Mouse (Mus musculus) gastrocnemius, postnatal 36 days (tissue): ENCODE measurements around the gene Krtap3-3. TPM values are rescaled to one million over a fixed set of nuclear protein-coding genes. Genes with fewer than 3 reads are reported as not detected.
"Not testable (repeated sequence)": the region's sequence is repeated elsewhere in the genome, so short reads cannot be mapped to it uniquely, and the experiment has no call there.

ENCODE experiments used
- DNase-seq, 2 experiments: peaks; one replicate each; pipeline ENCODE4 v3.0.0; 2022
- intact Hi-C: fragments of 180-260 bp; cut with DNase I; formaldehyde crosslinking; loops from one replicate; pipeline ENCODE4 v1.15.1; 2025
- long read RNA-seq, 2 experiments: library from polyadenylated mRNA; stranded (forward); transcript quantifications; one replicate each; pipeline ENCODE4 v2.0.0; 2021
- total RNA-seq, 2 experiments: library from RNA; stranded (reverse); gene quantifications; 2 replicates each; pipeline ENCODE4 v1.2.3; 2021

Gene Krtap3-3
- not detected for total RNA-seq
- long read RNA-seq, experiment 1: 0 reads
- long read RNA-seq, experiment 2: 0 reads

- DNase-seq: no peak
- intact Hi-C loops: no loop called here
Observed at GRCm38 (mm10) chr11:99550765-99551164, at the start of gene Krtap3-3. Krtap3-3 (minus strand) TSS chr11:99550865.

- intact Hi-C loops: not testable (repeated sequence)
Observed at GRCm38 (mm10) chr11:99597742-99598141, 47.1 kb upstream of the Krtap3-3 start, which contains the start of gene Krtap9-3. Krtap9-3 (minus strand) TSS chr11:99598105.

GRCm38 (mm10) chr11:99590981-99591380 is 40.3 kb upstream of the Krtap3-3 start, which contains the start of gene Krtap1-3:
Krtap1-3 (minus strand) TSS chr11:99591339.
- intact Hi-C loops: no loop called here

More at GRCm38 (mm10) chr11:99597742-99598141, 47.1 kb upstream of the Krtap3-3 start, which contains the start of gene Krtap9-3:
- not testable (repeated sequence) for DNase-seq

GRCm38 (mm10) chr11:99585096-99585495 is 34.4 kb upstream of the Krtap3-3 start:
- intact Hi-C loops: no loop called here
- DNase-seq: no peak

More at GRCm38 (mm10) chr11:99590981-99591380, 40.3 kb upstream of the Krtap3-3 start, which contains the start of gene Krtap1-3:
- DNase-seq: no peak

GRCm38 (mm10) chr11:99583245-99583704 is 32.6 kb upstream of the Krtap3-3 start, which contains the start of gene Krtap1-4:
Krtap1-4 (minus strand) TSS chr11:99583654.
- intact Hi-C loops: no loop called here

GRCm38 (mm10) chr11:99581564-99581963 is 30.9 kb upstream of the Krtap3-3 start:
- DNase-seq: no peak
- intact Hi-C loops: no loop called here

More at GRCm38 (mm10) chr11:99583245-99583704, 32.6 kb upstream of the Krtap3-3 start, which contains the start of gene Krtap1-4:
- no peak for DNase-seq

GRCm38 (mm10) chr11:99581051-99581450 is 30.4 kb upstream of the Krtap3-3 start:
- intact Hi-C loops: no loop called here
- DNase-seq: no peak

- DNase-seq: no peak
- intact Hi-C loops: no loop called here
Observed at GRCm38 (mm10) chr11:99580636-99581035, 30.0 kb upstream of the Krtap3-3 start, which contains the start of gene Krtap1-5. Krtap1-5 (minus strand) TSS chr11:99581016.

- intact Hi-C loops: loop anchor here (5.0 to 10.0 kb wide), 2 partner anchors 107 to 189 kb away; partner anchors contain the start of gene Krt10
- DNase-seq: peak in 1 of 2 experiments; percentile 24
Observed at GRCm38 (mm10) chr11:99574106-99574505, 23.4 kb upstream of the Krtap3-3 start.

- no peak for DNase-seq
- intact Hi-C loops: loop anchor here (5.0 to 10.0 kb wide), 2 partner anchors 106 to 188 kb away; partner anchors contain the start of gene Krt10
Observed at GRCm38 (mm10) chr11:99573164-99573563, 22.5 kb upstream of the Krtap3-3 start.

- no peak for DNase-seq
- intact Hi-C loops: no loop called here
Observed at GRCm38 (mm10) chr11:99566530-99566929, 15.9 kb upstream of the Krtap3-3 start, which contains the start of gene Krtap3-1. Krtap3-1 (minus strand) TSS chr11:99566630.

GRCm38 (mm10) chr11:99562580-99562979 is 11.9 kb upstream of the Krtap3-3 start:
- intact Hi-C loops: no loop called here
- DNase-seq: no peak

GRCm38 (mm10) chr11:99559366-99559765 is 8.7 kb upstream of the Krtap3-3 start, which contains the start of gene Gm11939:
Gm11939 (minus strand) TSS chr11:99559466.
- no peak for DNase-seq
- intact Hi-C loops: no loop called here

- no peak for DNase-seq
- intact Hi-C loops: no loop called here
Observed at GRCm38 (mm10) chr11:99557976-99558745, 7.5 kb upstream of the Krtap3-3 start.

GRCm38 (mm10) chr11:99556753-99557152 is 6.1 kb upstream of the Krtap3-3 start, which contains the start of gene Krtap3-2:
Krtap3-2 (minus strand) TSS chr11:99556853.
- intact Hi-C loops: no loop called here
- no peak for DNase-seq

- DNase-seq: no peak
- intact Hi-C loops: no loop called here
Observed at GRCm38 (mm10) chr11:99556195-99556594, 5.5 kb upstream of the Krtap3-3 start.

GRCm38 (mm10) chr11:99547892-99548291 is 2.8 kb downstream of the Krtap3-3 start:
- intact Hi-C loops: no loop called here
- no peak for DNase-seq

GRCm38 (mm10) chr11:99539721-99540120 is 10.9 kb downstream of the Krtap3-3 start:
- no peak for DNase-seq
- intact Hi-C loops: no loop called here

- intact Hi-C loops: no loop called here
- no peak for DNase-seq
Observed at GRCm38 (mm10) chr11:99521288-99521860, 29.3 kb downstream of the Krtap3-3 start, which contains the start of gene Krt39. Krt39 (minus strand) TSS chr11:99521338.

GRCm38 (mm10) chr11:99514098-99514497 is 36.6 kb downstream of the Krtap3-3 start:
- intact Hi-C loops: no loop called here

More at GRCm38 (mm10) chr11:99514098-99514497, 36.6 kb downstream of the Krtap3-3 start:
- no peak for DNase-seq
